ENCODE assay signal across 7 mouse cellular contexts in the genomic region with DNA sequence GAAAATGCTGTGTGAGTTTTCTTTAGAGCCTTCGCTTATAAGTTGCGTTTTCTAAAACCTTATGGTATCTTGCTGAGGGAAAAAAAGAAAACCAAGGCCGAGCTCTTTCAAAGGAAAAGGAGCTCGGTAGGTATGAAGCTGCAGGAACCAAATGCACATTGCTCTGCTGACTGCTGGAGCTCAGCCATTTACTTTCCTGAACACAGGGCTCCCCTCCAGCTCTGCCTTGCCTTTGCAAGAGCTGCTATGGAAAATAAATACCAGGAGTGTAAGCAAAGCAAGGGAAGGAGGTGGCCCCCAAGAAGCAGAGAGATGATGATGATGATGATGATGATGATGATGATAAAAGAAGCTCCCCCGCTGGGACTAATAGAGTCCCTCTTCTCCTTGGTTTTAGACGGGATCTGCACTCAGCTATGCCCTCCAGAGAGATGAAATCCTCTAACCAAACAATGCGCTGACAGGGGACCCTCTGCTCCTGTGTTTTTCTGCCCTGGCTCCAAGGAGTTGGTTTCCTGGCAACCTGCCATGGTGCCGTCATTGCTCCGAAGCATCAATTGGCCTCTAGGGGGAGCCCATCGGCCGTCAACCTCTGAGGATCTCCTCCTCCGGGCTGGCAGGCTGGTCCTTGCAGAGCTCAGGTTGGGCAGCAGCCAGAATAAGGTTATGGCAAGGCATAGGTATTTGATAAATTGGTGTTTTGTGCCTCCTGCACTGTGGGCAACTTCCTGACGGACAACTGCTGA.
A peak's percentile ranks its signal among the peaks of the same experiment; 100 is the strongest.
DNase-seq lines count a peak whose midpoint lies in the region; ATAC-seq and TF ChIP-seq lines count a peak whose summit lies in the region.

No protein-coding gene starts in this region.

- H3K9ac ChIP-seq in embryonic facial prominence, embryonic 11.5 days (replicated peaks; ENCODE audit: low read length), result no peak overlapping the region
- H3K9ac ChIP-seq in intestine, postnatal 0 days (ENCODE audit: low read depth, low read length), result no peak overlapping the region
- H3K9ac ChIP-seq in midbrain, embryonic 13.5 days (replicated peaks), result no peak overlapping the region

- TF ChIP-seq POLR2A in bone marrow, adult 2 months (IDR thresholded peaks at IDR 0.05; ENCODE audit: borderline replicate concordance, control insufficient read depth, low read depth, low read length), result no peak

- no peaks in the 10 kb centered on the region for H3K9me3 ChIP-seq in embryonic facial prominence, embryonic 11.5 days (replicated peaks; ENCODE audit: control insufficient read depth, low read length)
- H3K9me3 ChIP-seq in intestine, postnatal 0 days (ENCODE audit: control insufficient read depth), result no peaks in the 10 kb centered on the region
- no peaks in the 10 kb centered on the region for H3K9me3 ChIP-seq in midbrain, embryonic 13.5 days

- whole genome bisulfite sequencing in bone marrow, adult 2 months, result 30% methylated on average over 13 of the region's 13 CpGs
- 33% methylated on average over 13 of the region's 13 CpGs for WGBS in embryonic facial prominence, embryonic 11.5 days
- WGBS in intestine, postnatal 0 days, result 25% methylated on average over 13 of the region's 13 CpGs
- whole genome bisulfite sequencing in midbrain, embryonic 13.5 days, result 25% methylated on average over 13 of the region's 13 CpGs

- TF ChIP-seq CTCF in bone marrow, adult 2 months (IDR thresholded peaks at IDR 0.05; ENCODE audit: control insufficient read depth, insufficient read depth, low read length), result peak; percentile 27; the same call in 1 of the 2 replicates
- TF ChIP-seq CTCF in intestine, postnatal 0 days (IDR thresholded peaks at IDR 0.05; ENCODE audit: low read depth), result peak; percentile 92

- H3K36me3 ChIP-seq in embryonic facial prominence, embryonic 11.5 days (replicated peaks; ENCODE audit: control insufficient read depth, insufficient read depth, low read depth, low read length), result no peaks in the 10 kb centered on the region
- no peaks in the 10 kb centered on the region for H3K36me3 ChIP-seq in intestine, postnatal 0 days (ENCODE audit: control insufficient read depth, insufficient read depth)
- no peaks in the 10 kb centered on the region for H3K36me3 ChIP-seq in midbrain, embryonic 13.5 days

- H3K27ac ChIP-seq in bone marrow, adult 2 months (ENCODE audit: control insufficient read depth, insufficient read depth, low read depth, low read length, poor library complexity), result no peak overlapping the region
- no peak overlapping the region for H3K27ac ChIP-seq in embryonic facial prominence, embryonic 11.5 days (replicated peaks; ENCODE audit: low read depth, low read length)
- no peak overlapping the region for H3K27ac ChIP-seq in intestine, postnatal 0 days (ENCODE audit: low read depth, low read length)
- H3K27ac ChIP-seq in midbrain, embryonic 13.5 days, result peak overlapping the region; percentile 59

- no peaks in the 10 kb centered on the region for H3K27me3 ChIP-seq in embryonic facial prominence, embryonic 11.5 days (ENCODE audit: control insufficient read depth, insufficient read depth, low read length)
- no peaks in the 10 kb centered on the region for H3K27me3 ChIP-seq in intestine, postnatal 0 days (replicated peaks; ENCODE audit: control insufficient read depth, insufficient read depth, low read length)
- no peaks in the 10 kb centered on the region for H3K27me3 ChIP-seq in midbrain, embryonic 13.5 days

- intact Hi-C loops in left cerebral cortex, postnatal 14 days (cut with DNase I), result loop anchor here (5.0 to 10.0 kb wide), 2 partner anchors 605 to 798 kb away; no protein-coding TSS in a partner anchor

- peak; percentile 93 for DNase-seq in embryonic facial prominence, embryonic 11.5 days (ENCODE audit: low spot score)
- DNase-seq in left cerebral cortex, postnatal 14 days (ENCODE audit: low spot score in 2 of 2), result peak; percentile 90 to 92
- DNase-seq in spleen, postnatal 4 days (ENCODE audit: low spot score in 2 of 2), result peak; percentile 45 to 75

- H3K4me1 ChIP-seq in bone marrow, adult 2 months (ENCODE audit: control insufficient read depth, insufficient read depth, low read length), result no peaks in the 10 kb centered on the region
- no peaks in the 10 kb centered on the region for H3K4me1 ChIP-seq in embryonic facial prominence, embryonic 11.5 days (ENCODE audit: control insufficient read depth, insufficient read depth, low read length)
- H3K4me1 ChIP-seq in intestine, postnatal 0 days (replicated peaks; ENCODE audit: control insufficient read depth, insufficient read depth, low read length), result no peaks in the 10 kb centered on the region
- H3K4me1 ChIP-seq in midbrain, embryonic 13.5 days (replicated peaks), result peaks cover 16% of the 10 kb centered on the region

- no peak overlapping the region for H3K4me3 ChIP-seq in bone marrow, adult 2 months (replicated peaks; ENCODE audit: control insufficient read depth, low read depth, low read length)
- no peak overlapping the region for H3K4me3 ChIP-seq in embryonic facial prominence, embryonic 11.5 days (ENCODE audit: low read depth, low read length)
- H3K4me3 ChIP-seq in intestine, postnatal 0 days (ENCODE audit: low read depth, low read length), result no peak overlapping the region
- no peak overlapping the region for H3K4me3 ChIP-seq in midbrain, embryonic 13.5 days (replicated peaks)

- no peak overlapping the region for H3K4me2 ChIP-seq in embryonic facial prominence, embryonic 11.5 days (ENCODE audit: low read depth, low read length)
- H3K4me2 ChIP-seq in intestine, postnatal 0 days (replicated peaks; ENCODE audit: low read depth), result no peak overlapping the region
- peak overlapping the region; percentile 36 for H3K4me2 ChIP-seq in midbrain, embryonic 13.5 days (replicated peaks)

- ATAC-seq in embryonic facial prominence, embryonic 11.5 days (replicated peaks; ENCODE audit: insufficient number of reproducible peaks, low FRiP score, low TSS enrichment, low read depth), result peak; percentile 65; the same call in 1 of the 2 replicates
- peak; percentile 66; the same call in 1 of the 2 replicates for ATAC-seq in granulocyte monocyte progenitor cell, adult 5-6 weeks (replicated peaks; ENCODE audit: poor library complexity, severe bottlenecking)
- peak; percentile 31; the same call in 1 of the 2 replicates for ATAC-seq in intestine, postnatal 0 days
- ATAC-seq in midbrain, embryonic 13.5 days, result peak; percentile 89

Comparison
In these comparisons a context has a peak if more than half of its experiments do, and no peak if none do; other contexts are left out.
1. ATAC-seq: peak in every context shown above with its lines; median percentile 89 in midbrain, embryonic 13.5 days; 66 in granulocyte monocyte progenitor cell, adult 5-6 weeks; 65 in embryonic facial prominence, embryonic 11.5 days; 31 in intestine, postnatal 0 days.